Mouse (Mus musculus) kidney, embryonic 16.5 days (tissue): ENCODE measurements around the gene Xrra1. TPM values are rescaled to one million over a fixed set of nuclear protein-coding genes. Genes with fewer than 3 reads are reported as not detected.

Experiments used
- ATAC-seq: fragments of 200-750 bp; cut with Nextera tagmentation; 2 replicates; pipeline ENCODE4 v1.8.0; 2017; ENCODE audit warnings: moderate TSS enrichment; ENCODE audit not compliant: low FRiP score, low TSS enrichment
- H3K27ac ChIP-seq: fragments of 300-500 bp; sonication (generic); 2 replicates; pipeline ENCODE4 v1.5.1; 2014; ENCODE audit warnings: low read length
- H3K27me3 ChIP-seq: fragments of 300-500 bp; sonication (generic); 2 replicates; pipeline ENCODE4 v1.6.1; 2014; ENCODE audit warnings: low read length, control low read depth, mixed read lengths; ENCODE audit not compliant: insufficient read depth
- H3K36me3 ChIP-seq: fragments of 300-500 bp; sonication (generic); 2 replicates; pipeline ENCODE4 v1.6.1; 2014; ENCODE audit warnings: low read length, control low read depth, mixed read lengths; ENCODE audit not compliant: insufficient read depth
- H3K4me1 ChIP-seq: fragments of 300-500 bp; sonication (generic); 2 replicates; pipeline ENCODE4 v1.6.1; 2014; ENCODE audit warnings: low read length, control low read depth, mixed read lengths; ENCODE audit not compliant: insufficient read depth
- H3K4me2 ChIP-seq: fragments of 300-500 bp; sonication (generic); replicated peaks from 2 replicates; pipeline ENCODE4 v1.6.1; 2014; ENCODE audit warnings: low read depth, low read length
- H3K4me3 ChIP-seq: fragments of 300-500 bp; sonication (generic); 2 replicates; pipeline ENCODE4 v1.5.1; 2014; ENCODE audit warnings: mild to moderate bottlenecking, low read length
- H3K9ac ChIP-seq: fragments of 300-500 bp; sonication (generic); replicated peaks from 2 replicates; pipeline ENCODE4 v1.6.1; 2014; ENCODE audit warnings: low read length
- H3K9me3 ChIP-seq: fragments of 300-500 bp; sonication (generic); 2 replicates; pipeline ENCODE4 v1.6.1; 2016; ENCODE audit warnings: low read length, control low read depth
- WGBS: fragments of 180-500 bp; shearing (Covaris S2); extraction: QIAGEN DNeasy Blood & Tissue Kit; methylation state at CpG from one replicate; pipeline ENCODE4 v1.1.7; 2014; 5-methylcytosine and 5-hydroxymethylcytosine counted together
- polyA plus RNA-seq: library from polyadenylated mRNA; unstranded; fragments of >200 nt; fragmentation: Nextera tagmentation; extraction: Ambion mirVana; gene quantifications from 2 replicates; pipeline ENCODE4 v1.2.1, GENCODE M21; 2015

The Xrra1 gene
- polyA plus RNA-seq, 1 experiment from 2014 or later: 0.26 TPM

GRCm38 (mm10) chr7:99907463-99907862 lies 48.5 kb downstream of the Xrra1 start:
- Histone ChIP-seq H3K4me2 (no peak overlapping the region), H3K36me3 (no peaks in the 10 kb centered on the region), H3K4me1 (no peaks in the 10 kb centered on the region), H3K27me3 (no peaks in the 10 kb centered on the region), H3K9ac (no peak overlapping the region), H3K4me3 (no peak overlapping the region), H3K9me3 (no peaks in the 10 kb centered on the region), H3K27ac (no peak overlapping the region)
- ATAC-seq: no peak
- 62% methylated on average over 3 of the region's 3 CpGs for WGBS

- Histone ChIP-seq H3K4me2 (no peak overlapping the region), H3K9me3 (no peaks in the 10 kb centered on the region), H3K4me1 (no peaks in the 10 kb centered on the region), H3K27ac (no peak overlapping the region), H3K9ac (no peak overlapping the region), H3K4me3 (no peak overlapping the region), H3K36me3 (no peaks in the 10 kb centered on the region), H3K27me3 (no peaks in the 10 kb centered on the region; the same call in 1 of the 2 replicates)
- ATAC-seq: no peak
- 83% methylated on average over 5 of the region's 5 CpGs for WGBS
Observed at GRCm38 (mm10) chr7:99911038-99911437, 52.1 kb downstream of the Xrra1 start.

GRCm38 (mm10) chr7:99914316-99914715 lies 55.4 kb downstream of the Xrra1 start:
- no peak for ATAC-seq
- H3K36me3 ChIP-seq: peaks cover 5% of the 10 kb centered on the region; the same call in 1 of the 2 replicates
- H3K9me3 ChIP-seq: no peaks in the 10 kb centered on the region
- no peak overlapping the region for H3K4me2 ChIP-seq
- no peak overlapping the region for H3K27ac ChIP-seq
- H3K4me3 ChIP-seq: no peak overlapping the region
- H3K9ac ChIP-seq: no peak overlapping the region
- peaks cover 14% of the 10 kb centered on the region for H3K4me1 ChIP-seq
- 83% methylated on average over 10 of the region's 10 CpGs for WGBS
- peaks cover 5% of the 10 kb centered on the region for H3K27me3 ChIP-seq

GRCm38 (mm10) chr7:99915511-99915910 lies 56.6 kb downstream of the Xrra1 start:
- Histone ChIP-seq H3K4me3 (no peak overlapping the region), H3K27me3 (peaks cover 5% of the 10 kb centered on the region), H3K4me1 (peaks cover 14% of the 10 kb centered on the region), H3K9me3 (no peaks in the 10 kb centered on the region), H3K36me3 (peaks cover 7% of the 10 kb centered on the region; the same call in 1 of the 2 replicates), H3K9ac (no peak overlapping the region), H3K4me2 (no peak overlapping the region), H3K27ac (no peak overlapping the region)
- WGBS: 81% methylated on average over 2 of the region's 2 CpGs
- no peak for ATAC-seq

- peak; percentile 62 for ATAC-seq
- peak overlapping the region; percentile 68 for H3K9ac ChIP-seq
- WGBS: 6% methylated on average over 22 of the region's 22 CpGs
- no peak overlapping the region for H3K27ac ChIP-seq
- peak overlapping the region; percentile 95 for H3K4me2 ChIP-seq
- peak overlapping the region; percentile 50 for H3K4me3 ChIP-seq
- H3K4me1 ChIP-seq: peaks cover 14% of the 10 kb centered on the region
- peaks cover 9% of the 10 kb centered on the region; the same call in 1 of the 2 replicates for H3K36me3 ChIP-seq
- H3K27me3 ChIP-seq: peaks cover 5% of the 10 kb centered on the region
- no peaks in the 10 kb centered on the region for H3K9me3 ChIP-seq
Observed at GRCm38 (mm10) chr7:99916741-99917319, 57.9 kb downstream of the Xrra1 start.

GRCm38 (mm10) chr7:99917320-99917844 lies 58.5 kb downstream of the Xrra1 start:
- WGBS: 1% methylated on average over 36 of the region's 36 CpGs

GRCm38 (mm10) chr7:99919164-99919563 lies 60.2 kb downstream of the Xrra1 start:
- no peak overlapping the region for H3K4me2 ChIP-seq
- no peaks in the 10 kb centered on the region for H3K9me3 ChIP-seq
- H3K4me3 ChIP-seq: no peak overlapping the region
- no peak overlapping the region for H3K9ac ChIP-seq
- H3K27ac ChIP-seq: no peak overlapping the region
- peaks cover 14% of the 10 kb centered on the region for H3K4me1 ChIP-seq
- WGBS: 96% methylated on average over 2 of the region's 2 CpGs
- peaks cover 5% of the 10 kb centered on the region for H3K27me3 ChIP-seq
- ATAC-seq: no peak
- peaks cover 19% of the 10 kb centered on the region for H3K36me3 ChIP-seq

More at GRCm38 (mm10) chr7:99917320-99917844, 58.5 kb downstream of the Xrra1 start:
- Histone ChIP-seq H3K4me3 (peak overlapping the region; percentile 50), H3K36me3 (peaks cover 9% of the 10 kb centered on the region; the same call in 1 of the 2 replicates), H3K4me1 (peaks cover 14% of the 10 kb centered on the region), H3K9ac (peak overlapping the region; percentile 68), H3K9me3 (no peaks in the 10 kb centered on the region), H3K27ac (no peak overlapping the region), H3K4me2 (peak overlapping the region; percentile 95), H3K27me3 (peaks cover 5% of the 10 kb centered on the region)
- ATAC-seq: peak; percentile 76

GRCm38 (mm10) chr7:99919971-99920370 lies 61.1 kb downstream of the Xrra1 start:
- Histone ChIP-seq H3K4me1 (peaks cover 14% of the 10 kb centered on the region), H3K4me2 (no peak overlapping the region), H3K4me3 (no peak overlapping the region), H3K27ac (no peak overlapping the region), H3K9me3 (no peaks in the 10 kb centered on the region), H3K27me3 (peaks cover 5% of the 10 kb centered on the region), H3K9ac (no peak overlapping the region), H3K36me3 (peaks cover 27% of the 10 kb centered on the region)
- 96% methylated on average over 6 of the region's 6 CpGs for WGBS
- ATAC-seq: no peak

- peaks cover 14% of the 10 kb centered on the region for H3K4me1 ChIP-seq
- H3K9ac ChIP-seq: no peak overlapping the region
- H3K4me2 ChIP-seq: no peak overlapping the region
- peaks cover 5% of the 10 kb centered on the region for H3K27me3 ChIP-seq
- H3K9me3 ChIP-seq: no peaks in the 10 kb centered on the region
- no peak for ATAC-seq
- H3K27ac ChIP-seq: no peak overlapping the region
- peaks cover 31% of the 10 kb centered on the region for H3K36me3 ChIP-seq
- WGBS: 53% methylated on average over 2 of the region's 2 CpGs
- no peak overlapping the region for H3K4me3 ChIP-seq
Observed at GRCm38 (mm10) chr7:99920416-99920815, 61.5 kb downstream of the Xrra1 start.

GRCm38 (mm10) chr7:99926916-99927714 lies 68.2 kb downstream of the Xrra1 start:
- WGBS: 80% methylated on average over 10 of the region's 10 CpGs

More at GRCm38 (mm10) chr7:99926916-99927714, 68.2 kb downstream of the Xrra1 start:
- Histone ChIP-seq H3K4me3 (no peak overlapping the region), H3K27me3 (no peaks in the 10 kb centered on the region), H3K4me2 (no peak overlapping the region), H3K9ac (no peak overlapping the region), H3K27ac (no peak overlapping the region), H3K36me3 (peaks cover 44% of the 10 kb centered on the region), H3K9me3 (no peaks in the 10 kb centered on the region), H3K4me1 (no peaks in the 10 kb centered on the region)
- no peak for ATAC-seq
